Mouse (Mus musculus) heart, adult 2 months (tissue): Measurements from ENCODE around the gene Pde4d.

ENCODE experiments used
- CTCF ChIP-seq: fragments of 200-600 bp; IDR thresholded peaks from 2 replicates; pipeline ENCODE4 v1.8.1; 2022; ENCODE audit warnings: antibody characterized with exemption, mild to moderate bottlenecking, moderate library complexity
- EP300 ChIP-seq: fragments of 200-500 bp; IDR thresholded peaks from 2 replicates; pipeline ENCODE4 v1.6.1; 2011; ENCODE audit warnings: low read depth, low read length, control low read depth; ENCODE audit not compliant: insufficient read depth
- POLR2A ChIP-seq: fragments of 200-500 bp; IDR thresholded peaks from 2 replicates; pipeline ENCODE4 v1.6.1; 2011; ENCODE audit warnings: mild to moderate bottlenecking, low read depth, low read length, control low read depth; ENCODE audit not compliant: insufficient read depth

- TF ChIP-seq POLR2A (no peak), CTCF (peak; percentile 81), EP300 (no peak)
Observed at GRCm38 (mm10) chr13:109759201-109759600, 1309.5 kb downstream of the Pde4d start.
